Mouse (Mus musculus) G1E (cell line): ENCODE data around the gene Cyfip1.

ENCODE experiments used
- CTCF ChIP-seq: IDR thresholded peaks from 2 replicates; pipeline ENCODE4 v1.5.1; 2012; ENCODE audit warnings: low read depth, low read length, inconsistent platforms, mixed read lengths
- GATA1 ChIP-seq: IDR thresholded peaks from 2 replicates; pipeline ENCODE4 v1.6.1; 2012; ENCODE audit warnings: borderline replicate concordance, low read length, inconsistent platforms, mixed read lengths
- GATA2 ChIP-seq: IDR thresholded peaks from 2 replicates; pipeline ENCODE4 v1.6.1; 2012; ENCODE audit warnings: low read depth, low read length, inconsistent platforms, borderline replicate concordance
- POLR2AphosphoS5 ChIP-seq: IDR thresholded peaks from 2 replicates; pipeline ENCODE4 v1.6.1; 2012; ENCODE audit warnings: low read depth, low read length, inconsistent platforms; ENCODE audit not compliant: insufficient replicate concordance
- TAL1 ChIP-seq: conservative IDR thresholded peaks from 2 replicates; pipeline ENCODE4 v1.6.1; 2012; ENCODE audit warnings: low read depth, low read length, inconsistent platforms, mixed read lengths

- TF ChIP-seq CTCF (no peak), GATA1 (no peak), TAL1 (no peak), POLR2AphosphoS5 (no peak), GATA2 (no peak)
These were observed 16.2 kb downstream of the Cyfip1 start for GRCm38 (mm10) chr7:55857729-55858128.
